In the genomic region with DNA sequence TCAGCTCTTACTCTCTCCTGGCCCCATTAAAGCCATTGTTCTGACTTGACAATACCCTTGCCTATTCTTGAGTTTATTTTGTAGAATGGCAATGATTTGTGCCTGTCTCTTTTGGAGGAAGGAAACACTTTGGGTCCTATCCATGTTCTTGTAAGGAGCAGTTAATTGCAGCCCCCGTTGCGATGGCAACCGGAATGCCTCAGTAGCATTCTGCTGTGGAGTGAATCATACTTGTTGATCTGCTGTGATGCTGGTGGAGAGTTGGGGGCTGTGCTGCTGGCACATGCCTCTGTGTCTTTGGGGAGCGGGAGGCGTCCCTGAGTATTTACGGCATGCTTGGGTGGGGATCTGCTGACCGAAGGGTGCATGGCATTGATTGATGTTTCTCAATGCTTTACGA, we compare ENCODE assay signal across 16 mouse cellular contexts. TPM values are rescaled to one million over a fixed set of nuclear protein-coding genes. Genes with fewer than 3 reads are reported as not detected.
A peak's percentile ranks its signal among the peaks of the same experiment; 100 is the strongest.
DNase-seq lines count a peak whose midpoint lies in the region; ATAC-seq and TF ChIP-seq lines count a peak whose summit lies in the region.
"Had no signal": no experiment of that assay in that cellular context is flagged by ENCODE, and none has a peak within 500 bp of the region (broad histone marks: within the 10 kb centered on the region; RNA-seq: fewer than 3 reads in every experiment).

No protein-coding gene starts in this region.

- peaks cover 88% of the 10 kb centered on the region for H3K27me3 ChIP-seq in midbrain, embryonic 10.5 days (ENCODE audit: low read depth, poor library complexity, severe bottlenecking)
- H3K27me3 ChIP-seq in midbrain, embryonic 11.5 days (ENCODE audit: control insufficient read depth, insufficient read depth, low read length): no peaks in the 10 kb centered on the region; the same call in 1 of the 2 replicates
- H3K27me3 ChIP-seq in neural tube, embryonic 14.5 days (ENCODE audit: control insufficient read depth, insufficient read depth, low read length): no peaks in the 10 kb centered on the region
- H3K27me3 ChIP-seq: intestine, embryonic 15.5 days; limb, embryonic 13.5 days had no signal

- WGBS in midbrain, embryonic 10.5 days: 79% methylated on average over 8 of the region's 8 CpGs
- 80% methylated on average over 8 of the region's 8 CpGs for WGBS in midbrain, embryonic 11.5 days
- 18% methylated on average over 8 of the region's 8 CpGs for WGBS in neural tube, embryonic 14.5 days

- H3K9ac ChIP-seq in midbrain, embryonic 11.5 days (ENCODE audit: low read length): no peak overlapping the region
- H3K9ac ChIP-seq in neural tube, embryonic 14.5 days (replicated peaks; ENCODE audit: low read depth, low read length): no peak overlapping the region
- H3K9ac ChIP-seq: intestine, embryonic 15.5 days; limb, embryonic 13.5 days had no signal

- H3K9me3 ChIP-seq in midbrain, embryonic 10.5 days (replicated peaks): no peaks in the 10 kb centered on the region
- no peaks in the 10 kb centered on the region for H3K9me3 ChIP-seq in midbrain, embryonic 11.5 days (ENCODE audit: control insufficient read depth, low read length)
- no peaks in the 10 kb centered on the region for H3K9me3 ChIP-seq in neural tube, embryonic 14.5 days (ENCODE audit: control insufficient read depth, low read length)
- H3K9me3 ChIP-seq: intestine, embryonic 15.5 days had no signal

- peaks cover 33% of the 10 kb centered on the region for H3K4me1 ChIP-seq in midbrain, embryonic 10.5 days
- peaks cover 8% of the 10 kb centered on the region for H3K4me1 ChIP-seq in midbrain, embryonic 11.5 days (ENCODE audit: control insufficient read depth, insufficient read depth, low read length)
- peaks cover 13% of the 10 kb centered on the region for H3K4me1 ChIP-seq in neural tube, embryonic 14.5 days (ENCODE audit: control insufficient read depth, insufficient read depth, low read length)
- H3K4me1 ChIP-seq: intestine, embryonic 15.5 days had no signal

- no peak overlapping the region for H3K4me2 ChIP-seq in midbrain, embryonic 11.5 days
- H3K4me2 ChIP-seq in neural tube, embryonic 14.5 days (ENCODE audit: low read depth, low read length): no peak overlapping the region
- H3K4me2 ChIP-seq: intestine, embryonic 15.5 days; limb, embryonic 13.5 days had no signal

- ATAC-seq in midbrain, embryonic 11.5 days (ENCODE audit: low FRiP score): no peak
- ATAC-seq in neural tube, embryonic 14.5 days (ENCODE audit: low read depth): peak; percentile 52; the same call in 1 of the 2 replicates
- ATAC-seq: intestine, embryonic 15.5 days had no signal

- H3K36me3 ChIP-seq in midbrain, embryonic 10.5 days: no peaks in the 10 kb centered on the region
- no peaks in the 10 kb centered on the region for H3K36me3 ChIP-seq in midbrain, embryonic 11.5 days (ENCODE audit: control insufficient read depth, insufficient read depth, low read length)
- H3K36me3 ChIP-seq in neural tube, embryonic 14.5 days (ENCODE audit: control insufficient read depth, insufficient read depth, low read length): no peaks in the 10 kb centered on the region
- H3K36me3 ChIP-seq: intestine, embryonic 15.5 days had no signal

- DNase-seq in midbrain, embryonic 10.5 days (ENCODE audit: low spot score): no peak
- DNase-seq in midbrain, embryonic 11.5 days (ENCODE audit: low spot score, missing footprints): no peak
- peak; percentile 32 to 84 for DNase-seq in layer of hippocampus, adult 2 months (ENCODE audit: low spot score in 2 of 2)
- no peak for DNase-seq in spleen, adult 18-20 months
- DNase-seq in adrenal gland, postnatal 14 days: no peak
- DNase-seq in testis, postnatal 10 days (ENCODE audit: low spot score): no peak
- DNase-seq: cerebellum, postnatal 14 days; heart, adult 18-20 months; heart, postnatal 10 days; lung, adult 18-20 months; thymus, postnatal 14 days had no signal

- no peak for TF ChIP-seq CTCF in layer of hippocampus, adult 2 months (conservative IDR thresholded peaks at IDR 0.05)

- peak overlapping the region; percentile 65; the same call in 1 of the 2 replicates for H3K27ac ChIP-seq in midbrain, embryonic 10.5 days (replicated peaks)
- no peak overlapping the region for H3K27ac ChIP-seq in midbrain, embryonic 11.5 days (ENCODE audit: low read depth, low read length)
- H3K27ac ChIP-seq in layer of hippocampus, adult 2 months: peak overlapping the region; percentile 61; the same call in 1 of the 2 replicates
- H3K27ac ChIP-seq in neural tube, embryonic 14.5 days (ENCODE audit: low read depth, low read length): no peak overlapping the region
- H3K27ac ChIP-seq: intestine, embryonic 15.5 days; kidney, postnatal 0 days; limb, embryonic 13.5 days; macrophage had no signal

- H3K4me3 ChIP-seq in midbrain, embryonic 10.5 days: no peak overlapping the region
- H3K4me3 ChIP-seq in midbrain, embryonic 11.5 days (ENCODE audit: low read depth, low read length): no peak overlapping the region
- H3K4me3 ChIP-seq in layer of hippocampus, adult 2 months: no peak overlapping the region
- H3K4me3 ChIP-seq in neural tube, embryonic 14.5 days (ENCODE audit: low read depth, low read length): no peak overlapping the region
- H3K4me3 ChIP-seq: intestine, embryonic 15.5 days; limb, embryonic 13.5 days had no signal

RNA-seq across cellular contexts. Expression of gene Fbln2, which starts 32.1 kb away (rescaled TPM):
- 24.2 and 31.5 TPM in 2 replicates for polyA plus RNA-seq in midbrain, embryonic 10.5 days (2016; fragmentation: Nextera tagmentation; extraction: Ambion mirVana)
- polyA plus RNA-seq in midbrain, embryonic 11.5 days (2014; fragmentation: Nextera tagmentation; extraction: Ambion mirVana): 21.9 TPM in 2 replicates
- 10 to 100 TPM in 1 of 2 experiments, 1 to 10 TPM in 1; 8.1 to 10.8 TPM for total RNA-seq in layer of hippocampus, adult 2 months (2021)
- polyA plus RNA-seq in neural tube, embryonic 14.5 days (2014; fragmentation: Nextera tagmentation; extraction: Ambion mirVana): 9.1 and 32.5 TPM in 2 replicates
- 32.3 and 38.2 TPM in 2 replicates for total RNA-seq in adrenal gland, postnatal 14 days (2021)

Comparison
In these comparisons a context has a peak if more than half of its experiments do, and no peak if none do; other contexts are left out.
1. H3K27ac ChIP-seq: peak in midbrain, embryonic 10.5 days (single experiment) and layer of hippocampus, adult 2 months (single experiment); none in midbrain, embryonic 11.5 days (single experiment) and neural tube, embryonic 14.5 days (single experiment).
2. DNase-seq: peak in layer of hippocampus, adult 2 months (2 of 2); none in midbrain, embryonic 10.5 days (single experiment), midbrain, embryonic 11.5 days (single experiment), spleen, adult 18-20 months (0 of 2), adrenal gland, postnatal 14 days (single experiment) and testis, postnatal 10 days (single experiment).